Mouse (Mus musculus) embryonic fibroblast, embryonic 13.5 days (primary cell): ENCODE measurements around the gene Shank2.

ENCODE experiments used
- CTCF ChIP-seq: IDR thresholded peaks from 2 replicates; pipeline ENCODE4 v1.5.1; 2011; ENCODE audit warnings: mild to moderate bottlenecking, control low read depth, low read length, moderate library complexity, borderline replicate concordance; ENCODE audit not compliant: insufficient read depth
- POLR2A ChIP-seq: IDR thresholded peaks from 2 replicates; pipeline ENCODE4 v1.6.1; 2011; ENCODE audit warnings: low read depth, mild to moderate bottlenecking, control low read depth, low read length, moderate library complexity

DNA sequence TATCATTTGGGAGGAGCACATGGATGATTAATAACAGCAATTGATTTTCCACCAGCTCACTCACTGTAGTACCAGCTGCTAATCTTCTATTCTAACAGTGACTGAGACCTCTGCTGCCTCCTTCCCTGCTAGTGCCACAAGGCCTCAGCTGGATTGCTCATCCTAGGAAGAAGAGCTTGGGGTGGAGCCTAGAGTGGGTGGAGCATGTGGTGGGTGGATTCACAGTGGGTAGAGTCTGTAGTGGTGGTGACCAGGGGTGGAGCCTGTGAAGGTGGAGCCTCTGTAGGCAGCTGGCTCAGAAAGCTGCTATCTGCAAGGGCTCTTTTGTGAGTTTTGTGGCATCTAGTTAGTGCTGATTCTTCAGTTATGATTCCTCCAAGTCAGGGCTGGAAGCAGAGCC, 334.9 kb downstream of the Shank2 start:
- no peak for TF ChIP-seq CTCF
- TF ChIP-seq POLR2A: no peak
